Mouse (Mus musculus): ENCODE data around the gene Sos1. TPM values are rescaled to one million over a fixed set of nuclear protein-coding genes. Genes with fewer than 3 reads are reported as not detected.

Sos1 gene
- polyA plus RNA-seq, 1 experiment from 2014 or later: 2.6 TPM

DNA sequence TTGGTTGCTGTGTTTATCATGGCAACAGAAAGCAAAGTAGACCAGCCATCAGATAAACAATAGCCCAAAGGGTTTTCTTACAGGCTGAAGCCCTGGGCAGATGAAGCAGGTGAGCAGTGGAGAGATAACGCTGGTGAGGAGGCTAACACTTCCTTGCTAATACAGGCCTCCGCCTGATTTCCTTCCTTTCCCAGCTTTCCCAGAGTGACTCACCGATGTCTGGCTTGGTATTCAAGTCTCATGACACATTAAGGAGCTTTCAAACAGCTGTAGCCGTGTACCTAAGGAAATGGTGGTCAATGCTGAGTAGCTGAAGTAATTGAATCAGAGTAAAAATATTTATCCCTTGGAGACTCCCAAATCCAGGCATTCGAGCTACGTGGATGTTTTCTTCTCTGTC, 25.5 kb upstream of the Sos1 start:
- WGBS: 77% methylated on average over 6 of the region's 6 CpGs
- H3K27ac ChIP-seq (ENCODE audit: low read length): no peak overlapping the region
- TF ChIP-seq EP300 (IDR thresholded peaks at IDR 0.05) (no peak), CTCF (IDR thresholded peaks at IDR 0.05) (no peak)
- H3K4me1 ChIP-seq (ENCODE audit: insufficient read depth, low read depth, low read length): no peaks in the 10 kb centered on the region
- H3K4me2 ChIP-seq (replicated peaks; ENCODE audit: low read depth, low read length): no peak overlapping the region
- H3K9ac ChIP-seq (replicated peaks; ENCODE audit: low read depth): no peak overlapping the region
- ATAC-seq: no peak
- H3K9me3 ChIP-seq (ENCODE audit: low read length): no peaks in the 10 kb centered on the region
- H3K36me3 ChIP-seq (ENCODE audit: insufficient read depth, low read length): no peaks in the 10 kb centered on the region
- H3K27me3 ChIP-seq (replicated peaks; ENCODE audit: insufficient read depth, low read length): no peaks in the 10 kb centered on the region
- no peak overlapping the region for H3K4me3 ChIP-seq (ENCODE audit: low read depth, low read length)
- DNase-seq (ENCODE audit: low spot score): no peak

DNA sequence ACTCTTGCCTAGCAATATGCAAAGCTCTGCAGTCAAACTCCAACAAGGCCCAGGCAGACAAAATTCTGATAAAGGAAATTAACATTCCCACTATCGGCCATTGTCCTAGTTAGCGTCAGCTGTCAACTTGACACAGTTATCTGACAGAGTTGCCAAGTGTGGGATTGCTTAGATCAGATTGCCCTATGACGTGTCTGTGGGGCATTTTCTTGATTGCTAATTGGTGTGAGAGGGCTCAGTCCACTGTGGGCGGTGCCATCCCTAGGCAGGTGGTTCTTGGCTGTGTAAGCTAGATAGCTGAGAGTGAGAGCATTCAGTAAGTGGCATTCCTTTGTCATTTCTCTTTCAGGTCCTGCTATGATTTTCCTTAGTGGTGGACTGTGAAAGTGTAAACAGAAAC, 25.1 kb upstream of the Sos1 start:
- DNase-seq (ENCODE audit: low spot score) (no peak), ATAC-seq (no peak)
- H3K4me1 ChIP-seq (ENCODE audit: insufficient read depth, low read depth, low read length): no peaks in the 10 kb centered on the region
- H3K27me3 ChIP-seq (replicated peaks; ENCODE audit: insufficient read depth, low read length): no peaks in the 10 kb centered on the region
- no peak overlapping the region for H3K9ac ChIP-seq (replicated peaks; ENCODE audit: low read depth)
- no peak overlapping the region for H3K4me3 ChIP-seq (ENCODE audit: low read depth, low read length)
- H3K36me3 ChIP-seq (ENCODE audit: insufficient read depth, low read length): no peaks in the 10 kb centered on the region
- TF ChIP-seq CTCF (IDR thresholded peaks at IDR 0.05) (no peak), EP300 (IDR thresholded peaks at IDR 0.05) (no peak)
- H3K9me3 ChIP-seq (ENCODE audit: low read length): no peaks in the 10 kb centered on the region
- no peak overlapping the region for H3K27ac ChIP-seq (ENCODE audit: low read length)
- WGBS: 77% methylated on average over 4 of the region's 4 CpGs
- no peak overlapping the region for H3K4me2 ChIP-seq (replicated peaks; ENCODE audit: low read depth, low read length)

DNA sequence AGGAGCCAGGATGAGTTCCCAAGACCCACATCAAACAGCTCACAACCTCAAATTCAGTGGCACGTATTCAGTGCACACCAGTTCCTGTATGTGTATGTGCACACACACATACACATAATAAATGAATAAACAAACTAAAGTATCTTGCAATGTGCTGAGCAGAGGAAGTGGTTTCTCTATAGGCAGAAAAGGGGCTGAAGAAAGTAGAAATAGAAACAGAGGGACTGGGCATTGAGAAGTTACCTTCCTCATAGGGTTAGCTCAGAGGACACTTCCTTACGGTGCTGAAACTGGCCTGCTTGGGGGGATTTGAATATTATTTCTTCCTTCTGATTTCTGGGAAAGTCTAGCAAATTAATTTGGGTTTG, 21.5 kb upstream of the Sos1 start:
- ATAC-seq: no peak
- H3K9ac ChIP-seq (replicated peaks; ENCODE audit: low read depth): no peak overlapping the region
- TF ChIP-seq EP300 (IDR thresholded peaks at IDR 0.05) (no peak), CTCF (IDR thresholded peaks at IDR 0.05) (no peak)
- WGBS: 46% methylated on average over 2 of the region's 2 CpGs
- H3K27me3 ChIP-seq (replicated peaks; ENCODE audit: insufficient read depth, low read length): no peaks in the 10 kb centered on the region
- no peaks in the 10 kb centered on the region for H3K4me1 ChIP-seq (ENCODE audit: insufficient read depth, low read depth, low read length)
- H3K9me3 ChIP-seq (ENCODE audit: low read length): no peaks in the 10 kb centered on the region
- no peak overlapping the region for H3K27ac ChIP-seq (ENCODE audit: low read length)
- H3K4me3 ChIP-seq (ENCODE audit: low read depth, low read length): no peak overlapping the region
- no peak for DNase-seq (ENCODE audit: low spot score)
- H3K36me3 ChIP-seq (ENCODE audit: insufficient read depth, low read length): no peaks in the 10 kb centered on the region
- no peak overlapping the region for H3K4me2 ChIP-seq (replicated peaks; ENCODE audit: low read depth, low read length)

DNA sequence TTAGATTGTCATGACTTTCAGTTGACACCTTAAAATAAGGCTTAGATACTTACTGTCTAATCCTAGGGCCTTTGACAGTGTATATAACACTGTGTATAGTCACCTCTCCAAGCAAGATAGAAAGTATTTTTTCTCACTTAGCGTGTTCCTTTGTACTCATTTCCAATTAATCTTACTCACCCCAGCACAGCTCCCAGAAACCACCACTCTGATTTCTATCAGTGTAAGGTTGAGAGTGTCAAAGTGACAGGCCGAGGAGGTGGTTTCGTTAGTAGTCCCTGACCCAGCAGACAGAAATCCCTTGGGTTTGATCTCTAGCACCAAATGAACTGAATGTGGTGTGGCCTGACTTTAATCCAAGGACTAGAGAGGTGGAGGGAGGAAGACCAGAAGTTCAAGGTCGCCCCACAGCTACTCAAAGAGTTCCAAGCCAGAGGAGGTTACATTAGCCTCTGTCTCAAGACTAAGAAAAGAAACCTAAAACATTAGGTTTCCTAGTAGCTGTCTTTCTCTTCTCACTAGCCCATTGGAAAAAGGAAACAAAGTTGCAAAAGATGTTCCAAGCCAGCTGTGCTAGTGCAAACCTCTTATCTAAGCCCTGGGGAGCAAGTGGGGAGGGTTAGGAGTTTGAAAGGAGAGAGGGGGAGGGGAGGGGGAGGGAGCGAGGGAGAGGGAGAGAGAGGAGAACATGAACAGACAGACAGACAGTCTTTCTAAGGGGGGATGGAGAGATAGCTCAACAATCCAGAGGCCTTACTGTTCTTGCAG, 21.0 kb upstream of the Sos1 start:
- H3K27ac ChIP-seq (ENCODE audit: low read length): no peak overlapping the region
- H3K9me3 ChIP-seq (ENCODE audit: low read length): no peaks in the 10 kb centered on the region
- no peak overlapping the region for H3K4me3 ChIP-seq (ENCODE audit: low read depth, low read length)
- TF ChIP-seq EP300 (IDR thresholded peaks at IDR 0.05): no peak
- TF ChIP-seq CTCF (IDR thresholded peaks at IDR 0.05): no peak
- no peaks in the 10 kb centered on the region for H3K36me3 ChIP-seq (ENCODE audit: insufficient read depth, low read length)
- H3K27me3 ChIP-seq (replicated peaks; ENCODE audit: insufficient read depth, low read length): no peaks in the 10 kb centered on the region
- no peaks in the 10 kb centered on the region for H3K4me1 ChIP-seq (ENCODE audit: insufficient read depth, low read depth, low read length)
- no peak for DNase-seq (ENCODE audit: low spot score)
- 56% methylated on average over 5 of the region's 5 CpGs for WGBS
- ATAC-seq: no peak
- no peak overlapping the region for H3K9ac ChIP-seq (replicated peaks; ENCODE audit: low read depth)
- H3K4me2 ChIP-seq (replicated peaks; ENCODE audit: low read depth, low read length): no peak overlapping the region

DNA sequence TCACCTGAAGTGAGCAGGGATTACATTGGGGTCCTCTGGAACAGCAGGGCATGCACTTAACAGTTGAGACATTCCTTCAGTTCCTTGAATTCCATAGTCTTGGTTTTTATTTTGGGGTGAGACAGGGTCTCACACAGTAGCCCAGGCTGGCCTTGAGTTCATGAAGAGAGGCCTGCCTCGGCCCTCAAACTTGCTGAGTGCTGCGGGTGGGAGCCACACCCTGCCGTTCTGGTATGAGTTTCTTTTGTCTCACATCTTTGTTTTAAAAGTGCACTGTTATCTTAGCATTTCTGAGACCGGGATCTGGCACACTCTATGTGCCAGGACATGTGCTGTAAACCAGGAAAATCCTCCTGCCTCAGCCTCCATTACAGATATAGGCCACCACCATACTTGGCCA, 19.8 kb upstream of the Sos1 start:
- Histone ChIP-seq H3K36me3 (ENCODE audit: insufficient read depth, low read length) (no peaks in the 10 kb centered on the region), H3K9me3 (ENCODE audit: low read length) (no peaks in the 10 kb centered on the region), H3K9ac (replicated peaks; ENCODE audit: low read depth) (no peak overlapping the region), H3K4me2 (replicated peaks; ENCODE audit: low read depth, low read length) (no peak overlapping the region), H3K4me3 (ENCODE audit: low read depth, low read length) (no peak overlapping the region), H3K27ac (ENCODE audit: low read length) (no peak overlapping the region), H3K27me3 (replicated peaks; ENCODE audit: insufficient read depth, low read length) (no peaks in the 10 kb centered on the region), H3K4me1 (ENCODE audit: insufficient read depth, low read depth, low read length) (no peaks in the 10 kb centered on the region)
- ATAC-seq (no peak), DNase-seq (ENCODE audit: low spot score) (no peak)
- 62% methylated on average over 4 of the region's 4 CpGs for WGBS
- TF ChIP-seq EP300 (IDR thresholded peaks at IDR 0.05) (no peak), CTCF (IDR thresholded peaks at IDR 0.05) (no peak)

DNA sequence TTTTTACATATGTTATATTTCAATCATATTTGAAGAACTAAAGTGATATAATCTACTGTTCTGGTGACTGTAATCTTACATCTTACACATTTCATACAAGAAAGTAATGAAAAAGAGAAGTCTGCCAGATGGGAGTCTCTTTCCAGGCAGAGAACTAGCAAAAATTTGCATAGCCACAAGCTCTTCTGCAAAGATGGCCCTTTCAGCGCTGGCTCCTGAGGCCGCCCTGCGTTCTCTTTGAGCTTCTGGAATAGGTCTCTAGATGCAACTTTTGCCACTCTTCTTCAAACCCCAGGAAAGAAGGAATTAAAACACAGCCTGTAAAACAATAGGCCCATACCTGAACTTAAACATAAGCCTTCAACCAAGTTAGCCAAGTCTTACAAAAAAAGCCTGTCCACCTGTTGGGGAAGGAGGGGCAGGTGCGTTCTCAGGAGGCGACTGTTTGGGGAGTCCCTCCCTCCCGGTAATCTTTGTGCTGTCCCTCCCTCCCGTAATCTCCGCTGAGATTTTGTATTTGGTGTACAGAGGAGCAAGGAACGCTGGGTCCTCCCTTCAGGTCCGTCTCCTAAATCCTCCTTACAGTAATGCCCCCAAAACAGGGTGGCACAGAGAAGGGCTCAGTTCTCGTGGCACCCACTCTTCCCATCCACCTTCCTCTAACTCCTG, 18.5 kb upstream of the Sos1 start:
- no peak overlapping the region for H3K4me2 ChIP-seq (replicated peaks; ENCODE audit: low read depth, low read length)
- TF ChIP-seq EP300 (IDR thresholded peaks at IDR 0.05) (no peak), CTCF (IDR thresholded peaks at IDR 0.05) (no peak)
- H3K27me3 ChIP-seq (replicated peaks; ENCODE audit: insufficient read depth, low read length): no peaks in the 10 kb centered on the region
- H3K27ac ChIP-seq (ENCODE audit: low read length): no peak overlapping the region
- no peak for ATAC-seq
- H3K36me3 ChIP-seq (ENCODE audit: insufficient read depth, low read length): no peaks in the 10 kb centered on the region
- H3K9me3 ChIP-seq (ENCODE audit: low read length): no peaks in the 10 kb centered on the region
- no peak overlapping the region for H3K9ac ChIP-seq (replicated peaks; ENCODE audit: low read depth)
- WGBS: 60% methylated on average over 11 of the region's 11 CpGs
- H3K4me1 ChIP-seq (ENCODE audit: insufficient read depth, low read depth, low read length): no peaks in the 10 kb centered on the region
- DNase-seq (ENCODE audit: low spot score): no peak
- H3K4me3 ChIP-seq (ENCODE audit: low read depth, low read length): no peak overlapping the region

Measured in lung, postnatal 0 days (tissue).